In genomic region chr4:138709246-138709645, GRCm38 (mm10) we compare ENCODE assay signal across 13 mouse cellular contexts. TPM values are rescaled to one million over a fixed set of nuclear protein-coding genes. Genes with fewer than 3 reads are reported as not detected.
"Had no signal": no experiment of that assay in that cellular context is flagged by ENCODE, and none has a peak within 500 bp of the region (broad histone marks: within the 10 kb centered on the region; RNA-seq: fewer than 3 reads in every experiment).

No protein-coding gene starts in this region.

- H3K36me3 ChIP-seq: midbrain, embryonic 10.5 days; midbrain, embryonic 13.5 days; midbrain, embryonic 15.5 days; neural tube, embryonic 13.5 days; neural tube, embryonic 15.5 days had no signal

- ATAC-seq: midbrain, embryonic 15.5 days had no signal

- H3K4me2 ChIP-seq: lung, embryonic 14.5 days; midbrain, embryonic 13.5 days; midbrain, embryonic 15.5 days; neural tube, embryonic 13.5 days; neural tube, embryonic 15.5 days had no signal

- H3K27ac ChIP-seq: midbrain, embryonic 10.5 days had no signal

- H3K27me3 ChIP-seq: midbrain, embryonic 15.5 days; neural tube, embryonic 13.5 days; neural tube, embryonic 15.5 days had no signal

- H3K9me3 ChIP-seq: midbrain, embryonic 10.5 days; midbrain, embryonic 13.5 days; midbrain, embryonic 15.5 days; neural tube, embryonic 13.5 days; neural tube, embryonic 15.5 days had no signal

- DNase-seq: right cerebral cortex, adult 18-20 months; right cerebral cortex, postnatal 25 days had no signal

- H3K4me3 ChIP-seq: midbrain, embryonic 10.5 days; midbrain, embryonic 13.5 days; midbrain, embryonic 15.5 days; myocyte; neural tube, embryonic 13.5 days; neural tube, embryonic 15.5 days had no signal

- H3K9ac ChIP-seq: lung, embryonic 14.5 days; midbrain, embryonic 13.5 days; midbrain, embryonic 15.5 days; neural tube, embryonic 13.5 days; neural tube, embryonic 15.5 days had no signal

RNA-seq across cellular contexts. Expression of gene Pla2g2c, which starts 15.3 kb away (rescaled TPM):
- total RNA-seq: megakaryocyte, adult 5-6 weeks; megakaryocyte-erythroid progenitor cell, adult 5-6 weeks had no signal
- polyA plus RNA-seq: liver, embryonic 16.5 days; myocyte had no signal

RNA-seq across cellular contexts. Expression of gene Ubxn10, which starts 27.7 kb away (rescaled TPM):
- total RNA-seq: megakaryocyte, adult 5-6 weeks; megakaryocyte-erythroid progenitor cell, adult 5-6 weeks had no signal
- polyA plus RNA-seq: myocyte had no signal

RNA-seq across cellular contexts. Expression of gene Pla2g2f, which starts 48.2 kb away (rescaled TPM):
- total RNA-seq: megakaryocyte, adult 5-6 weeks; megakaryocyte-erythroid progenitor cell, adult 5-6 weeks had no signal
- polyA plus RNA-seq: liver, embryonic 16.5 days; lung, embryonic 14.5 days; lung, embryonic 16.5 days; myocyte; neural tube, embryonic 13.5 days; neural tube, embryonic 15.5 days had no signal
